Mouse (Mus musculus): ENCODE measurements around the gene Olfr824. TPM values are rescaled to one million over a fixed set of nuclear protein-coding genes. Genes with fewer than 3 reads are reported as not detected.
"Not testable (repeated sequence)": the region's sequence is repeated elsewhere in the genome, so short reads cannot be mapped to it uniquely, and the experiment has no call there.

Olfr824 gene
- polyA plus RNA-seq (2016; fragmentation: Nextera tagmentation; extraction: Ambion mirVana), result not detected in 2 replicates

- not testable (repeated sequence) for H3K27ac ChIP-seq; H3K4me1 ChIP-seq; ATAC-seq (ENCODE audit: insufficient number of reproducible peaks, insufficient read depth, low FRiP score, low TSS enrichment); H3K9ac ChIP-seq; H3K27me3 ChIP-seq; H3K9me3 ChIP-seq; H3K4me3 ChIP-seq; H3K36me3 ChIP-seq; H3K4me2 ChIP-seq (replicated peaks)
Observed at GRCm38 (mm10) chr10:130129900-130130299, at the start of gene Olfr824. Gene Olfr824, minus strand, starts transcription at chr10:130130000.

GRCm38 (mm10) chr10:130166666-130167065, 36.9 kb upstream of the Olfr824 start, which contains the start of gene Olfr825:
Gene Olfr825, minus strand, starts transcription at chr10:130166766.
- no peaks in the 10 kb centered on the region for H3K27me3 ChIP-seq
- H3K9me3 ChIP-seq, result no peaks in the 10 kb centered on the region
- H3K27ac ChIP-seq, result no peak within 1 kb of the TSS
- no peaks in the 10 kb centered on the region for H3K4me1 ChIP-seq
- no peak for ATAC-seq (ENCODE audit: insufficient number of reproducible peaks, insufficient read depth, low FRiP score, low TSS enrichment)
- no peak within 1 kb of the TSS for H3K4me3 ChIP-seq
- no peak within 1 kb of the TSS for H3K4me2 ChIP-seq (replicated peaks)
- no peak within 1 kb of the TSS for H3K9ac ChIP-seq
- no peaks in the 10 kb centered on the region for H3K36me3 ChIP-seq

- Histone ChIP-seq H3K36me3 (no peaks in the 10 kb centered on the region), H3K27me3 (no peaks in the 10 kb centered on the region), H3K4me3 (no peak overlapping the region), H3K9me3 (no peaks in the 10 kb centered on the region), H3K27ac (no peak overlapping the region), H3K4me1 (no peaks in the 10 kb centered on the region), H3K4me2 (replicated peaks) (no peak overlapping the region), H3K9ac (no peak overlapping the region)
- no peak for ATAC-seq (ENCODE audit: insufficient number of reproducible peaks, insufficient read depth, low FRiP score, low TSS enrichment)
Observed at GRCm38 (mm10) chr10:130165196-130165595, 35.4 kb upstream of the Olfr824 start.

GRCm38 (mm10) chr10:130144121-130144520, 14.3 kb upstream of the Olfr824 start:
- Histone ChIP-seq H3K9ac (no peak overlapping the region), H3K4me1 (no peaks in the 10 kb centered on the region), H3K4me3 (no peak overlapping the region), H3K27ac (no peak overlapping the region), H3K4me2 (replicated peaks) (no peak overlapping the region), H3K9me3 (no peaks in the 10 kb centered on the region), H3K36me3 (no peaks in the 10 kb centered on the region), H3K27me3 (no peaks in the 10 kb centered on the region)
- no peak for ATAC-seq (ENCODE audit: insufficient number of reproducible peaks, insufficient read depth, low FRiP score, low TSS enrichment)
- WGBS, result 79% methylated on average over 5 of the region's 5 CpGs

- ATAC-seq (ENCODE audit: insufficient number of reproducible peaks, insufficient read depth, low FRiP score, low TSS enrichment); H3K9me3 ChIP-seq: not testable (repeated sequence)
- 85% methylated on average over 5 of the region's 5 CpGs for WGBS
Observed at GRCm38 (mm10) chr10:130142481-130142880, 12.7 kb upstream of the Olfr824 start.

GRCm38 (mm10) chr10:130134811-130135210, 5.0 kb upstream of the Olfr824 start:
- Histone ChIP-seq H3K4me2 (replicated peaks) (no peak overlapping the region), H3K9me3 (no peaks in the 10 kb centered on the region), H3K9ac (no peak overlapping the region), H3K4me1 (no peaks in the 10 kb centered on the region), H3K27me3 (no peaks in the 10 kb centered on the region), H3K27ac (no peak overlapping the region), H3K4me3 (no peak overlapping the region), H3K36me3 (no peaks in the 10 kb centered on the region)
- no peak for ATAC-seq (ENCODE audit: insufficient number of reproducible peaks, insufficient read depth, low FRiP score, low TSS enrichment)

More at GRCm38 (mm10) chr10:130142481-130142880, 12.7 kb upstream of the Olfr824 start:
- not testable (repeated sequence) for H3K27me3 ChIP-seq; H3K4me3 ChIP-seq; H3K27ac ChIP-seq; H3K9ac ChIP-seq; H3K36me3 ChIP-seq; H3K4me2 ChIP-seq (replicated peaks); H3K4me1 ChIP-seq

- not testable (repeated sequence) for H3K9ac ChIP-seq; H3K27me3 ChIP-seq; H3K27ac ChIP-seq; H3K4me1 ChIP-seq; ATAC-seq (ENCODE audit: insufficient number of reproducible peaks, insufficient read depth, low FRiP score, low TSS enrichment); H3K9me3 ChIP-seq; H3K36me3 ChIP-seq; H3K4me2 ChIP-seq (replicated peaks); H3K4me3 ChIP-seq
- 52% methylated on average over 3 of the region's 3 CpGs for WGBS
Observed at GRCm38 (mm10) chr10:130116045-130116444, 13.8 kb downstream of the Olfr824 start.

- not testable (repeated sequence) for H3K9ac ChIP-seq; H3K27me3 ChIP-seq; H3K4me2 ChIP-seq (replicated peaks); H3K4me1 ChIP-seq; H3K27ac ChIP-seq; H3K36me3 ChIP-seq; H3K4me3 ChIP-seq; H3K9me3 ChIP-seq; ATAC-seq (ENCODE audit: insufficient number of reproducible peaks, insufficient read depth, low FRiP score, low TSS enrichment)
- WGBS, result 78% methylated on average over 1 of the region's 1 CpGs
Observed at GRCm38 (mm10) chr10:130115283-130115682, 14.5 kb downstream of the Olfr824 start, which contains the start of gene Olfr823. Gene Olfr823, minus strand, starts transcription at chr10:130115383.

GRCm38 (mm10) chr10:130096104-130096503, 33.7 kb downstream of the Olfr824 start:
- H3K9ac ChIP-seq, result no peak overlapping the region
- no peak overlapping the region for H3K27ac ChIP-seq
- no peak overlapping the region for H3K4me2 ChIP-seq (replicated peaks)
- no peak for ATAC-seq (ENCODE audit: insufficient number of reproducible peaks, insufficient read depth, low FRiP score, low TSS enrichment)
- no peaks in the 10 kb centered on the region for H3K36me3 ChIP-seq
- H3K27me3 ChIP-seq, result no peaks in the 10 kb centered on the region
- no peaks in the 10 kb centered on the region for H3K9me3 ChIP-seq
- H3K4me1 ChIP-seq, result no peaks in the 10 kb centered on the region
- no peak overlapping the region for H3K4me3 ChIP-seq

GRCm38 (mm10) chr10:130092838-130093440, 36.9 kb downstream of the Olfr824 start:
- Histone ChIP-seq H3K9me3 (no peaks in the 10 kb centered on the region), H3K9ac (no peak overlapping the region), H3K4me3 (no peak overlapping the region), H3K4me2 (replicated peaks) (no peak overlapping the region), H3K4me1 (no peaks in the 10 kb centered on the region), H3K36me3 (no peaks in the 10 kb centered on the region), H3K27ac (no peak overlapping the region), H3K27me3 (no peaks in the 10 kb centered on the region)
- 20% methylated on average over 5 of the region's 5 CpGs for WGBS
- no peak for ATAC-seq (ENCODE audit: insufficient number of reproducible peaks, insufficient read depth, low FRiP score, low TSS enrichment)

Other genes with a start within 250 kb of the Olfr824 start
- gene Olfr815, start 224.1 kb downstream of the Olfr824 start, polyA plus RNA-seq (2016; fragmentation: Nextera tagmentation; extraction: Ambion mirVana), result not detected in 2 replicates
- not detected in 2 replicates for gene Olfr816, start 214.4 kb downstream of the Olfr824 start, polyA plus RNA-seq (2016; fragmentation: Nextera tagmentation; extraction: Ambion mirVana)
- gene Olfr818, start 180.9 kb downstream of the Olfr824 start, polyA plus RNA-seq (2016; fragmentation: Nextera tagmentation; extraction: Ambion mirVana), result not detected in 2 replicates
- not detected in 2 replicates for gene Olfr819, start 162.7 kb downstream of the Olfr824 start, polyA plus RNA-seq (2016; fragmentation: Nextera tagmentation; extraction: Ambion mirVana)
- not detected in 2 replicates for gene Olfr247, start 153.9 kb downstream of the Olfr824 start, polyA plus RNA-seq (2016; fragmentation: Nextera tagmentation; extraction: Ambion mirVana)
- gene Gm10310, start 144.9 kb downstream of the Olfr824 start, polyA plus RNA-seq (2016; fragmentation: Nextera tagmentation; extraction: Ambion mirVana), result not detected in 2 replicates
- not detected in 2 replicates for gene Olfr820, start 117.4 kb downstream of the Olfr824 start, polyA plus RNA-seq (2016; fragmentation: Nextera tagmentation; extraction: Ambion mirVana)
- gene Olfr821, start 99.7 kb downstream of the Olfr824 start, polyA plus RNA-seq (2016; fragmentation: Nextera tagmentation; extraction: Ambion mirVana), result not detected in 2 replicates
- gene Olfr822, start 58.8 kb downstream of the Olfr824 start, polyA plus RNA-seq (2016; fragmentation: Nextera tagmentation; extraction: Ambion mirVana), result not detected in 2 replicates
- not detected in 2 replicates for gene Olfr823, start 14.6 kb downstream of the Olfr824 start, polyA plus RNA-seq (2016; fragmentation: Nextera tagmentation; extraction: Ambion mirVana)
- not detected in 2 replicates for gene Olfr825, start 36.8 kb upstream of the Olfr824 start, polyA plus RNA-seq (2016; fragmentation: Nextera tagmentation; extraction: Ambion mirVana)
- gene Olfr826, start 54.2 kb upstream of the Olfr824 start, polyA plus RNA-seq (2016; fragmentation: Nextera tagmentation; extraction: Ambion mirVana), result not detected in 2 replicates
- not detected in 2 replicates for gene Olfr827, start 84.4 kb upstream of the Olfr824 start, polyA plus RNA-seq (2016; fragmentation: Nextera tagmentation; extraction: Ambion mirVana)
- gene Neurod4, start 150.2 kb upstream of the Olfr824 start, polyA plus RNA-seq (2016; fragmentation: Nextera tagmentation; extraction: Ambion mirVana), result 1.4 and 2.1 TPM in 2 replicates
- gene Tespa1, start 192.9 kb upstream of the Olfr824 start, polyA plus RNA-seq (2016; fragmentation: Nextera tagmentation; extraction: Ambion mirVana), result 0.52 TPM in 1 of 2 replicates, not detected in the other